Mouse (Mus musculus) megakaryocyte progenitor cell, adult 5-6 weeks (primary cell): ENCODE results near the gene Nrxn3. TPM values are rescaled to one million over a fixed set of nuclear protein-coding genes. Genes with fewer than 3 reads are reported as not detected.
A peak's percentile ranks its signal among the peaks of the same experiment; 100 is the strongest.

Experiments used
- ATAC-seq: replicated peaks from 2 replicates; pipeline ENCODE4 v1.8.0; 2016; ENCODE audit warnings: mild to moderate bottlenecking, moderate TSS enrichment, inconsistent platforms; ENCODE audit not compliant: poor library complexity
- total RNA-seq, 2 experiments: library from RNA; stranded (forward) in 1 of 2; stranded (reverse) in 1 of 2; fragments of 157-497, 149-512 nt in 1 of 2; fragments of 200-1000 nt in 1 of 2; gene quantifications; 2 replicates each; pipeline versions ENCODE4 v1.2.3 to v1.2.4; 2015 to 2017

Nrxn3 gene
- total RNA-seq, 2 experiments from 2014 or later = not detected

GRCm38 (mm10) chr12:88916752-88917151, 194.1 kb downstream of the Nrxn3 start:
- ATAC-seq = no peak

GRCm38 (mm10) chr12:88924896-88925295, 202.2 kb downstream of the Nrxn3 start:
- no peak for ATAC-seq

GRCm38 (mm10) chr12:88926306-88926705, 203.6 kb downstream of the Nrxn3 start:
- ATAC-seq = no peak

- no peak for ATAC-seq
Measured at GRCm38 (mm10) chr12:88931713-88932112, 209.0 kb downstream of the Nrxn3 start.

- no peak for ATAC-seq
Measured at GRCm38 (mm10) chr12:88939679-88940078, 217.0 kb downstream of the Nrxn3 start.

- ATAC-seq = no peak
Measured at GRCm38 (mm10) chr12:88944967-88945366, 222.3 kb downstream of the Nrxn3 start.

GRCm38 (mm10) chr12:88949870-88950269, 227.2 kb downstream of the Nrxn3 start:
- no peak for ATAC-seq

- no peak for ATAC-seq
Measured at GRCm38 (mm10) chr12:88952937-88953600, 230.4 kb downstream of the Nrxn3 start.

- no peak for ATAC-seq
Measured at GRCm38 (mm10) chr12:88953801-88954200, 231.1 kb downstream of the Nrxn3 start.

GRCm38 (mm10) chr12:88957431-88957830, 234.8 kb downstream of the Nrxn3 start:
- ATAC-seq = no peak

- ATAC-seq = no peak
Measured at GRCm38 (mm10) chr12:88960817-88961216, 238.1 kb downstream of the Nrxn3 start.

- no peak for ATAC-seq
Measured at GRCm38 (mm10) chr12:88966329-88966728, 243.7 kb downstream of the Nrxn3 start.

- no peak for ATAC-seq
Measured at GRCm38 (mm10) chr12:88976621-88977020, 253.9 kb downstream of the Nrxn3 start.

- ATAC-seq = no peak
Measured at GRCm38 (mm10) chr12:88983688-88984330, 261.1 kb downstream of the Nrxn3 start.

GRCm38 (mm10) chr12:88984375-88984774, 261.7 kb downstream of the Nrxn3 start:
- ATAC-seq = peak; percentile 64

- no peak for ATAC-seq
Measured at GRCm38 (mm10) chr12:88984804-88985203, 262.1 kb downstream of the Nrxn3 start.

GRCm38 (mm10) chr12:88987046-88987445, 264.4 kb downstream of the Nrxn3 start:
- no peak for ATAC-seq

- ATAC-seq = no peak
Measured at GRCm38 (mm10) chr12:88990753-88991152, 268.1 kb downstream of the Nrxn3 start.

GRCm38 (mm10) chr12:88992141-88992540, 269.5 kb downstream of the Nrxn3 start:
- ATAC-seq = peak; percentile 81

GRCm38 (mm10) chr12:88993788-88994187, 271.1 kb downstream of the Nrxn3 start:
- ATAC-seq = no peak

- ATAC-seq = no peak
Measured at GRCm38 (mm10) chr12:89016436-89016835, 293.8 kb downstream of the Nrxn3 start.

- ATAC-seq = no peak
Measured at GRCm38 (mm10) chr12:89025180-89025579, 302.5 kb downstream of the Nrxn3 start.
